Mouse (Mus musculus) subcutaneous adipose tissue, adult 2 months (tissue): ENCODE data around the gene Retn. TPM values are rescaled to one million over a fixed set of nuclear protein-coding genes. Genes with fewer than 3 reads are reported as not detected.

Source experiments
- polyA plus RNA-seq: library from polyadenylated mRNA; depleted of rRNA; stranded (reverse); fragments of >200 nt; gene quantifications from 2 replicates; pipeline ENCODE4 v1.2.3, GENCODE M21; 2012; ENCODE audit warnings: low replicate concordance; rRNA removed

Gene Retn
- 1,062 and 2,972 TPM in 2 replicates for polyA plus RNA-seq

GRCm38 (mm10) chr8:3655526-3655925 is at the start of gene Retn:
Gene Retn (plus strand): TSS chr8:3655770.

GRCm38 (mm10) chr8:3621199-3621970 is 34.2 kb upstream of the Retn start, which contains the start of the genes Xab2 and Pet100:
Gene Xab2 (minus strand): TSS chr8:3621316.
Gene Pet100 (plus strand): TSS chr8:3621548.

GRCm38 (mm10) chr8:3625445-3625844 is 30.1 kb upstream of the Retn start, which contains the start of gene Pcp2:
Gene Pcp2 (minus strand): TSS chr8:3625545.

GRCm38 (mm10) chr8:3630647-3631477 is 24.7 kb upstream of the Retn start, which contains the start of gene Stxbp2:
Gene Stxbp2 (plus strand): TSS chr8:3630955.

GRCm38 (mm10) chr8:3665507-3665906 is 9.9 kb downstream of the Retn start, which contains the start of gene Mcemp1:
Gene Mcemp1 (plus strand): TSS chr8:3665754.

GRCm38 (mm10) chr8:3671980-3672491 is 16.5 kb downstream of the Retn start, which contains the start of gene Fcor:
Gene Fcor (minus strand): TSS chr8:3672362.

GRCm38 (mm10) chr8:3676131-3676992 is 20.8 kb downstream of the Retn start, which contains the start of gene Trappc5:
Gene Trappc5 (plus strand): TSS chr8:3676299.

GRCm38 (mm10) chr8:3694121-3694520 is 38.6 kb downstream of the Retn start, which contains the start of gene Fcer2a:
Gene Fcer2a (minus strand): TSS chr8:3694175.

Other genes with a start within 250 kb of the Retn start
- gene Pex11g, start 188.1 kb upstream of the Retn start, polyA plus RNA-seq, result 10.6 and 21.0 TPM in 2 replicates
- gene Tex45, start 184.9 kb upstream of the Retn start, polyA plus RNA-seq, result 0.08 and 0.10 TPM in 2 replicates
- gene Zfp358, start 162.6 kb upstream of the Retn start, polyA plus RNA-seq, result 51.9 and 73.1 TPM in 2 replicates
- gene Mcoln1, start 155.3 kb upstream of the Retn start, polyA plus RNA-seq, result 222 and 262 TPM in 2 replicates
- 66.4 and 94.1 TPM in 2 replicates for gene Pnpla6, start 140.4 kb upstream of the Retn start, polyA plus RNA-seq
- 0.19 and 1.7 TPM in 2 replicates for gene C330021F23Rik, start 87.8 kb upstream of the Retn start, polyA plus RNA-seq
- 11.1 and 12.0 TPM in 2 replicates for gene Camsap3, start 68.5 kb upstream of the Retn start, polyA plus RNA-seq
- 54.1 and 73.9 TPM in 2 replicates for gene Xab2, start 34.5 kb upstream of the Retn start, polyA plus RNA-seq
- gene Pet100, start 34.2 kb upstream of the Retn start, polyA plus RNA-seq, result 9.2 and 12.6 TPM in 2 replicates
- 0.07 TPM in 1 of 2 replicates, not detected in the other for gene Pcp2, start 30.2 kb upstream of the Retn start, polyA plus RNA-seq
- gene Stxbp2, start 24.8 kb upstream of the Retn start, polyA plus RNA-seq, result 75.2 and 95.5 TPM in 2 replicates
- gene Mcemp1, start 10.0 kb downstream of the Retn start, polyA plus RNA-seq, result 0.21 and 0.60 TPM in 2 replicates
- gene Fcor, start 16.6 kb downstream of the Retn start, polyA plus RNA-seq, result 158 and 268 TPM in 2 replicates
- gene Trappc5, start 20.5 kb downstream of the Retn start, polyA plus RNA-seq, result 34.3 and 36.5 TPM in 2 replicates
- 0.36 TPM in 1 of 2 replicates, not detected in the other for gene Fcer2a, start 38.4 kb downstream of the Retn start, polyA plus RNA-seq
- gene Clec4g, start 64.9 kb downstream of the Retn start, polyA plus RNA-seq, result 0.23 and 0.42 TPM in 2 replicates
- 5.6 TPM in 2 replicates for gene Cd209a, start 93.2 kb downstream of the Retn start, polyA plus RNA-seq
- 0.20 and 0.28 TPM in 2 replicates for gene Cd209e, start 198.5 kb downstream of the Retn start, polyA plus RNA-seq
- gene Cd209d, start 222.8 kb downstream of the Retn start, polyA plus RNA-seq, result 10.1 and 14.4 TPM in 2 replicates